In the genomic region with DNA sequence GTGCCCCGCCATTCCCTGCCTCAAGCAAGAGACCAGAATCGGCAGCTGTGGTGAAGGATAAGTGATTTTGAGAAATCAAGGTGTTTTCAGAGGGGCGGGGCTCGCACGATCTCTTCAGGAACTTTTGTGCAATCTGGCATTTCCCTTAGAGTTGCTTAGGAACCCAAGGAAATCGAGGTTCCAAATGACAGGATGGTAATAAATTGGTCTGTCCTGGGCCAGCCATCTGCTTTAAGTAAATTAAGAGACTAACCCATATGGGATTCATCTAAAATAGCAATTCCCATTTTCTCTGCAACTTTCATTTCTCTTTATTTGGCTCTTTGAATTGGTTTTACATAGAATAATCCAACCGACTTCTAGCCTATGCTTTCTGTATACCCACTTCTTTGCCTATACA, we compare ENCODE assay signal across 27 mouse cellular contexts.
"Had no signal": no experiment of that assay in that cellular context is flagged by ENCODE, and none has a peak within 500 bp of the region (broad histone marks: within the 10 kb centered on the region; RNA-seq: fewer than 3 reads in every experiment).

No protein-coding gene starts in this region.

- H3K4me1 ChIP-seq: limb, embryonic 13.5 days; stomach, embryonic 15.5 days had no signal

- H3K4me3 ChIP-seq: layer of hippocampus, adult 2 months; limb, embryonic 10.5 days; limb, embryonic 13.5 days; liver, embryonic 12.5 days; liver, embryonic 15.5 days; lung, embryonic 15.5 days; megakaryocyte, embryonic 14.5 days; midbrain, embryonic 10.5 days; midbrain, embryonic 13.5 days; myocyte; neural tube, embryonic 13.5 days; stomach, embryonic 15.5 days had no signal

- H3K9me3 ChIP-seq: limb, embryonic 10.5 days; limb, embryonic 13.5 days; liver, embryonic 12.5 days; liver, embryonic 15.5 days; lung, embryonic 15.5 days; megakaryocyte, embryonic 14.5 days; midbrain, embryonic 10.5 days; midbrain, embryonic 13.5 days; neural tube, embryonic 13.5 days; stomach, embryonic 15.5 days had no signal

- ATAC-seq: intestine, embryonic 16.5 days; liver, embryonic 12.5 days; midbrain, embryonic 13.5 days; midbrain, embryonic 16.5 days had no signal

- H3K27me3 ChIP-seq: limb, embryonic 13.5 days; liver, embryonic 12.5 days; liver, embryonic 15.5 days; lung, embryonic 15.5 days; neural tube, embryonic 13.5 days; stomach, embryonic 15.5 days had no signal

- H3K27ac ChIP-seq: layer of hippocampus, adult 2 months; limb, embryonic 10.5 days; limb, embryonic 13.5 days; liver, embryonic 12.5 days; liver, embryonic 15.5 days; lung, embryonic 15.5 days; midbrain, embryonic 10.5 days; midbrain, embryonic 13.5 days; neural tube, embryonic 13.5 days; stomach, embryonic 15.5 days had no signal

- H3K36me3 ChIP-seq: limb, embryonic 10.5 days; limb, embryonic 13.5 days; liver, embryonic 12.5 days; liver, embryonic 15.5 days; lung, embryonic 15.5 days; midbrain, embryonic 10.5 days; midbrain, embryonic 13.5 days; neural tube, embryonic 13.5 days; stomach, embryonic 15.5 days had no signal

- H3K4me2 ChIP-seq: limb, embryonic 13.5 days; liver, embryonic 12.5 days; liver, embryonic 15.5 days; lung, embryonic 15.5 days; midbrain, embryonic 13.5 days; neural tube, embryonic 13.5 days; stomach, embryonic 15.5 days had no signal

- DNase-seq: kidney, adult 18-20 months; kidney, adult 9 months; kidney, postnatal 14 days; kidney, postnatal 4 days; liver; lung, adult 18-20 months; lung, postnatal 10 days; lung, postnatal 36 days; retina, postnatal 1 day; right cerebral cortex, postnatal 25 days; spleen, adult 18-20 months; thymus, adult 18-20 months; thymus, postnatal 36 days had no signal

- H3K9ac ChIP-seq: limb, embryonic 13.5 days; liver, embryonic 12.5 days; liver, embryonic 15.5 days; lung, embryonic 15.5 days; midbrain, embryonic 13.5 days; neural tube, embryonic 13.5 days; stomach, embryonic 15.5 days had no signal
